Mouse (Mus musculus): ENCODE measurements at regions not wholly inside any gene's neighbourhood (a gene's known extent, or its start where the extent isn't known, plus 50 kb on each side); places are given as distances from the start of the nearest gene placed in this dataset.

- Histone ChIP-seq H3K36me3 (replicated peaks; ENCODE audit: control insufficient read depth, insufficient read depth, low read depth, low read length) (no peaks in the 10 kb centered on the region), H3K4me2 (ENCODE audit: low read depth, low read length) (no peak overlapping the region), H3K4me3 (ENCODE audit: low read depth, low read length) (no peak overlapping the region), H3K9ac (replicated peaks; ENCODE audit: low read length) (no peak overlapping the region), H3K27me3 (ENCODE audit: control insufficient read depth, insufficient read depth, low read length) (no peaks in the 10 kb centered on the region), H3K4me1 (ENCODE audit: control insufficient read depth, insufficient read depth, low read length) (no peaks in the 10 kb centered on the region), H3K27ac (replicated peaks; ENCODE audit: low read depth, low read length) (no peak overlapping the region), H3K9me3 (replicated peaks; ENCODE audit: control insufficient read depth, low read length) (no peaks in the 10 kb centered on the region)
- 88% methylated on average over 1 of the region's 1 CpGs for WGBS
- ATAC-seq (replicated peaks; ENCODE audit: insufficient number of reproducible peaks, low FRiP score, low TSS enrichment, low read depth): no peak
- DNase-seq (ENCODE audit: low spot score): no peak
Observed at GRCm38 (mm10) chr13:83266591-83266990, 237.2 kb upstream of the Mef2c start.

- Histone ChIP-seq H3K27me3 (ENCODE audit: control insufficient read depth, insufficient read depth, low read length) (no peaks in the 10 kb centered on the region), H3K4me1 (ENCODE audit: control insufficient read depth, insufficient read depth, low read length) (no peaks in the 10 kb centered on the region), H3K4me3 (ENCODE audit: low read depth, low read length) (no peak overlapping the region), H3K9ac (replicated peaks; ENCODE audit: low read length) (no peak overlapping the region), H3K36me3 (replicated peaks; ENCODE audit: control insufficient read depth, insufficient read depth, low read depth, low read length) (no peaks in the 10 kb centered on the region), H3K9me3 (replicated peaks; ENCODE audit: control insufficient read depth, low read length) (no peaks in the 10 kb centered on the region), H3K27ac (replicated peaks; ENCODE audit: low read depth, low read length) (no peak overlapping the region), H3K4me2 (ENCODE audit: low read depth, low read length) (no peak overlapping the region)
- DNase-seq (ENCODE audit: low spot score): no peak
- 86% methylated on average over 3 of the region's 3 CpGs for WGBS
- no peak for ATAC-seq (replicated peaks; ENCODE audit: insufficient number of reproducible peaks, low FRiP score, low TSS enrichment, low read depth)
Observed at GRCm38 (mm10) chr13:83268663-83269062, 235.2 kb upstream of the Mef2c start.

- no peaks in the 10 kb centered on the region for H3K36me3 ChIP-seq (replicated peaks; ENCODE audit: control insufficient read depth, insufficient read depth, low read depth, low read length)
- no peaks in the 10 kb centered on the region for H3K9me3 ChIP-seq (replicated peaks; ENCODE audit: control insufficient read depth, low read length)
- H3K4me3 ChIP-seq (ENCODE audit: low read depth, low read length): no peak overlapping the region
- no peak overlapping the region for H3K4me2 ChIP-seq (ENCODE audit: low read depth, low read length)
- H3K4me1 ChIP-seq (ENCODE audit: control insufficient read depth, insufficient read depth, low read length): no peaks in the 10 kb centered on the region
- H3K27me3 ChIP-seq (ENCODE audit: control insufficient read depth, insufficient read depth, low read length): no peaks in the 10 kb centered on the region
- H3K27ac ChIP-seq (replicated peaks; ENCODE audit: low read depth, low read length): no peak overlapping the region
- WGBS: 69% methylated on average over 1 of the region's 1 CpGs
- no peak for DNase-seq (ENCODE audit: low spot score)
- no peak overlapping the region for H3K9ac ChIP-seq (replicated peaks; ENCODE audit: low read length)
- no peak for ATAC-seq (replicated peaks; ENCODE audit: insufficient number of reproducible peaks, low FRiP score, low TSS enrichment, low read depth)
Observed at GRCm38 (mm10) chr13:83278695-83279094, 225.1 kb upstream of the Mef2c start.

- ATAC-seq (replicated peaks; ENCODE audit: insufficient number of reproducible peaks, low FRiP score, low TSS enrichment, low read depth): no peak
- WGBS: 86% methylated on average over 3 of the region's 3 CpGs
Observed at GRCm38 (mm10) chr13:83307696-83308095, 196.1 kb upstream of the Mef2c start.

GRCm38 (mm10) chr13:83328488-83328887 lies 175.3 kb upstream of the Mef2c start:
- Histone ChIP-seq H3K4me2 (ENCODE audit: low read depth, low read length) (no peak overlapping the region), H3K9ac (replicated peaks; ENCODE audit: low read length) (no peak overlapping the region), H3K36me3 (replicated peaks; ENCODE audit: control insufficient read depth, insufficient read depth, low read depth, low read length) (no peaks in the 10 kb centered on the region), H3K4me1 (ENCODE audit: control insufficient read depth, insufficient read depth, low read length) (no peaks in the 10 kb centered on the region), H3K9me3 (replicated peaks; ENCODE audit: control insufficient read depth, low read length) (no peaks in the 10 kb centered on the region), H3K27ac (replicated peaks; ENCODE audit: low read depth, low read length) (no peak overlapping the region), H3K4me3 (ENCODE audit: low read depth, low read length) (no peak overlapping the region), H3K27me3 (ENCODE audit: control insufficient read depth, insufficient read depth, low read length) (no peaks in the 10 kb centered on the region)
- no peak for ATAC-seq (replicated peaks; ENCODE audit: insufficient number of reproducible peaks, low FRiP score, low TSS enrichment, low read depth)
- DNase-seq (ENCODE audit: low spot score): no peak
- 78% methylated on average over 4 of the region's 4 CpGs for WGBS

More at GRCm38 (mm10) chr13:83307696-83308095, 196.1 kb upstream of the Mef2c start:
- Histone ChIP-seq H3K4me1 (ENCODE audit: control insufficient read depth, insufficient read depth, low read length) (no peaks in the 10 kb centered on the region), H3K9me3 (replicated peaks; ENCODE audit: control insufficient read depth, low read length) (no peaks in the 10 kb centered on the region), H3K4me2 (ENCODE audit: low read depth, low read length) (no peak overlapping the region), H3K27ac (replicated peaks; ENCODE audit: low read depth, low read length) (no peak overlapping the region), H3K9ac (replicated peaks; ENCODE audit: low read length) (no peak overlapping the region), H3K36me3 (replicated peaks; ENCODE audit: control insufficient read depth, insufficient read depth, low read depth, low read length) (no peaks in the 10 kb centered on the region), H3K4me3 (ENCODE audit: low read depth, low read length) (no peak overlapping the region), H3K27me3 (ENCODE audit: control insufficient read depth, insufficient read depth, low read length) (no peaks in the 10 kb centered on the region)
- no peak for DNase-seq (ENCODE audit: low spot score)

GRCm38 (mm10) chr13:83333728-83334127 lies 170.1 kb upstream of the Mef2c start:
- H3K27ac ChIP-seq (replicated peaks; ENCODE audit: low read depth, low read length): no peak overlapping the region
- DNase-seq (ENCODE audit: low spot score): no peak
- no peaks in the 10 kb centered on the region for H3K9me3 ChIP-seq (replicated peaks; ENCODE audit: control insufficient read depth, low read length)
- no peaks in the 10 kb centered on the region for H3K4me1 ChIP-seq (ENCODE audit: control insufficient read depth, insufficient read depth, low read length)
- H3K27me3 ChIP-seq (ENCODE audit: control insufficient read depth, insufficient read depth, low read length): no peaks in the 10 kb centered on the region
- H3K4me2 ChIP-seq (ENCODE audit: low read depth, low read length): no peak overlapping the region
- H3K36me3 ChIP-seq (replicated peaks; ENCODE audit: control insufficient read depth, insufficient read depth, low read depth, low read length): no peaks in the 10 kb centered on the region
- H3K4me3 ChIP-seq (ENCODE audit: low read depth, low read length): no peak overlapping the region
- no peak for ATAC-seq (replicated peaks; ENCODE audit: insufficient number of reproducible peaks, low FRiP score, low TSS enrichment, low read depth)
- H3K9ac ChIP-seq (replicated peaks; ENCODE audit: low read length): no peak overlapping the region
- 72% methylated on average over 5 of the region's 5 CpGs for WGBS

- no peak overlapping the region for H3K4me2 ChIP-seq (ENCODE audit: low read depth, low read length)
- no peak overlapping the region for H3K9ac ChIP-seq (replicated peaks; ENCODE audit: low read length)
- H3K4me1 ChIP-seq (ENCODE audit: control insufficient read depth, insufficient read depth, low read length): no peaks in the 10 kb centered on the region
- H3K27ac ChIP-seq (replicated peaks; ENCODE audit: low read depth, low read length): no peak overlapping the region
- no peak overlapping the region for H3K4me3 ChIP-seq (ENCODE audit: low read depth, low read length)
- no peak for ATAC-seq (replicated peaks; ENCODE audit: insufficient number of reproducible peaks, low FRiP score, low TSS enrichment, low read depth)
- DNase-seq (ENCODE audit: low spot score): no peak
- no peaks in the 10 kb centered on the region for H3K27me3 ChIP-seq (ENCODE audit: control insufficient read depth, insufficient read depth, low read length)
- 83% methylated on average over 14 of the region's 14 CpGs for WGBS
- H3K9me3 ChIP-seq (replicated peaks; ENCODE audit: control insufficient read depth, low read length): no peaks in the 10 kb centered on the region
- no peaks in the 10 kb centered on the region for H3K36me3 ChIP-seq (replicated peaks; ENCODE audit: control insufficient read depth, insufficient read depth, low read depth, low read length)
Observed at GRCm38 (mm10) chr13:83344611-83345319, 159.1 kb upstream of the Mef2c start.

GRCm38 (mm10) chr13:83355341-83355740 lies 148.5 kb upstream of the Mef2c start:
- 81% methylated on average over 4 of the region's 4 CpGs for WGBS
- no peaks in the 10 kb centered on the region for H3K27me3 ChIP-seq (ENCODE audit: control insufficient read depth, insufficient read depth, low read length)
- H3K36me3 ChIP-seq (replicated peaks; ENCODE audit: control insufficient read depth, insufficient read depth, low read depth, low read length): no peaks in the 10 kb centered on the region
- no peak overlapping the region for H3K4me2 ChIP-seq (ENCODE audit: low read depth, low read length)
- no peak overlapping the region for H3K9ac ChIP-seq (replicated peaks; ENCODE audit: low read length)
- ATAC-seq (replicated peaks; ENCODE audit: insufficient number of reproducible peaks, low FRiP score, low TSS enrichment, low read depth): no peak
- no peak for DNase-seq (ENCODE audit: low spot score)
- H3K4me1 ChIP-seq (ENCODE audit: control insufficient read depth, insufficient read depth, low read length): no peaks in the 10 kb centered on the region
- H3K9me3 ChIP-seq (replicated peaks; ENCODE audit: control insufficient read depth, low read length): no peaks in the 10 kb centered on the region
- no peak overlapping the region for H3K4me3 ChIP-seq (ENCODE audit: low read depth, low read length)
- no peak overlapping the region for H3K27ac ChIP-seq (replicated peaks; ENCODE audit: low read depth, low read length)

Measured in embryonic facial prominence, embryonic 11.5 days (tissue).